Mouse (Mus musculus): Measurements from ENCODE around the gene Hnrnpm.
A peak's percentile ranks its signal among the peaks of the same experiment; 100 is the strongest.
"Not testable (repeated sequence)": the region's sequence is repeated elsewhere in the genome, so short reads cannot be mapped to it uniquely, and the experiment has no call there.

The Hnrnpm gene

DNA sequence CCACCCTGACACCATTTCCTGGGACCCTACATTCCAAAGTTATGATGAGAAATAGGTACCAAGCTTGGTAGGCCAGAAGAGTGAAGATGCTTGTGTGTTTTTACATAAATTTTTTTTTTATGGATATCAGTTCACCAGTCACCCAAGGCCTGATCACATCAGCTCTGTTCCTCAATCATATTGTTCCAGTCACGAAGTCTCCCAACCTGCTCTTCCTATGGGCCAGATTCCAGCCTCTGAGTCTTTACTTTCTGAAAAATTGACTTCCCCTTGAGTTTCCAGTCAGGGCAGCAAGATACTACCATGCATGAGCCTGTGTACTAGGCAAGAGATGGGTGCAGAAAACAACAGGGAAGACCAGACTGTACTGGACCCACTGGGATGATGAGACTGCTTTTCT, at the start of gene Hnrnpm:
Gene Hnrnpm, minus strand, starts transcription at position 101 of the 400 bp plus-strand sequence.
- DNase-seq (ENCODE audit: low spot score in 2 of 2), result no peak

DNA sequence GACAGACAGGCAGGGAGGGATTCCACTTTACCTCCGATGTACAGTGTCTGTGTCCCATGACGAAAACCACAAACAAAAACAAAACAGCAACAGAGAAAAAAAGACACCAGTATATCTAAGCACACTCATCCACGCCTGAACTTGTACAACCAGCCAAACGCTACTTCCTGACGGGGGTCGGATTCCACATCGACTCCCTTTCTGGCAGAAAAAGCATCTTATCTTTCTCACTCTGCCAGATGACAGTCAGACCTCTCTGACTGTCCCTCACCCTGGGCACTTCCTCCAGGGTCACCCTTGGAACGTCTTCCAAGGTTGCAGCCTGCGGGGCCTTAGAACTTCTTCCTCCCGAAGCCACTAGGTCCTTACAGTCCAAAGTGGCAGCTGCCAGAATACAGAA, 46.9 kb upstream of the Hnrnpm start:
- DNase-seq (ENCODE audit: low spot score in 2 of 2), result not testable (repeated sequence)

DNA sequence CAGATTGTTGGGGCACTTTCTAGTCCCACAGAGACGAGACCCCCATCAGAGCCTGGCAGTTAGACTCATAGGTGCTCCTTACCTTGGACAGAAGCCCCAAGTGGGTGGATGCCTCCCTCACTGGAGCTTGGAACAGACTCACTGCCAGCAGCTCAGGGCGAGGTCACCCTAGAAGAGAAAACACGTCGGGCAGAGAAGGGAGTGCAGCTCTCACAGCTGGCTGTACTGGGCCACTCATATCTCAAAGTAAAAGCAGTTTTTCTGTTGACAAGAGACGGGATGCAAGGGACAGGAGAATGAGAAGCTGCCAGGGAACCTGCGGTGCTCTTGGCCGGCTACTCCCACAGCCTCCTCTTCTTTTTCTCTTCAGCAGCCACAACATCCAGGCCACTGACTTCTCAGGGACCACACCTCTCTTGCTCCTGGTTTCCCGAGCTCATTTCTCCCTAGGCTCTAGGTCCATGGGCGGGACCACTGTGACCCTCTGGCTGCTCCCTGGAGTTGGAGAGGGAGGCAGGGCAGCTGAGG, 46.0 kb upstream of the Hnrnpm start:
- not testable (repeated sequence) for DNase-seq (ENCODE audit: low spot score in 2 of 2)

DNA sequence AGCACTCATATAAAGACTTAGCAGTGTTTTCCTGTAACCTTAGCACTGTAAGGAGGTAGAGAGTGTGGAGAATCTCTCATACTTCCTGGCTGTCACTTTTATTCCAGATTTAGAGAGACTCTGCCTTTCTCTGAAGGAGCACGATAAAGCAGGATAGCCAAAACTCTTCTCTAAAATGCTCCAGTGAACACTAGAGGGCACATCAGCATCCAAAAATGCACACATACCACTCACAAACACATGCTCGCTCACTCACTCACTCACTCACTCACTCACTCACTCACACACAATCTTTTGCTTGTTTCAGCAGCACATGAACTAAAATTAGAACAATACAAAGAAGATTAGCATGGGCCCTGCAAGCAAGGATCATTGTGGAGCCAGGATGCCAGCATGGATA, 42.6 kb upstream of the Hnrnpm start:
- DNase-seq (ENCODE audit: low spot score in 2 of 2), result no peak

DNA sequence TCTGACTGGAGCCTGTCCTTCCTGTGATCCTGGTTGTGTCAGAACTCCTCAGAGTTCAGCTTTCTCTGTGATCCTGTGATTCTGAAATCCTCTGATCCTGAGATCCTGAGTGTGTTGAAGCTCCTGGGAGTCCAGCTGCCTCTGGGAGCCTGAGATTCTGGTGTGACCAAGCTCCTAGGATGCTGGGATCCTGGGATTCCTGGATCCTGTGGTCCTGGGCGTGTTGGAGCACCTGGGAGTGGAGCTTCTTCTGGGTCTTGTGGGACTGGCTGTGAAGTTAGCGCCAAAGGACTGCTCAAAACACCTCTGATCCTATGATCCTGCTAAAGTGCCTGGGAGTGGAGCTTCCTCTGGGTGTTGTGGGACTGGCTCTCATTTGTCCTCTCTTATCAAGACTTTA, 41.7 kb upstream of the Hnrnpm start:
- no peak for DNase-seq (ENCODE audit: low spot score in 2 of 2)

GRCm38 (mm10) chr17:33719736-33720378, 33.2 kb upstream of the Hnrnpm start:
- DNase-seq (ENCODE audit: low spot score in 2 of 2), result peak in 1 of 2 experiments; percentile 10

GRCm38 (mm10) chr17:33718944-33719725, 32.5 kb upstream of the Hnrnpm start:
- no peak for DNase-seq (ENCODE audit: low spot score in 2 of 2)

DNA sequence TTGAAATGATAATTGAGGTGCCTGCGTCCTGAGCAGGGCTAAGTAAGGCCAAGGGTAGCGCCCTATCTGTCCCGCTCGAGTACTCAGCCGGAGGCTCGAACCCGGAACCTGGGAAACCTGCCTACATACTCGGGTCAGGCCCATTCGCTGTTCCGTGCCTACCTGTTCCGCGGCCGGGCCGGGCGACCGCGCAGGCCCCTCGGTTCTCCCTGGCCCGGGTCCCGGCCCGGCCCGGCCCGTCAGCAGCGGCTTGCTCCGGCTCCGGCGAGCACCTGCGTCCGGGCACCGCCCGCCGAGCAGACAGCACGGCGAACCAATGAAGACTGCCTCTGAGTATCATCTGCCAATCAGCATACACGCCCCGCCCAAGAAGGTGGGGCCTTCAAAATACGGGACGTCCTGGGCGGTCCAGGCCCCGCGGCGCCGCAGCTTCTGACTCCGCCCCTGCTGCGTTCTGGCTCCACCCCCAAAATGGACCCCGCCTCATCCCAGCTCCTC, 31.8 kb upstream of the Hnrnpm start, which contains the start of gene March2:
Gene March2, minus strand, starts transcription at position 287 of the 498 bp plus-strand sequence.
- DNase-seq (ENCODE audit: low spot score in 2 of 2), result peak; percentile 94 to 96

GRCm38 (mm10) chr17:33717982-33718381, 31.3 kb upstream of the Hnrnpm start:
- no peak for DNase-seq (ENCODE audit: low spot score in 2 of 2)

GRCm38 (mm10) chr17:33717246-33717645, 30.6 kb upstream of the Hnrnpm start:
- DNase-seq (ENCODE audit: low spot score in 2 of 2), result no peak

GRCm38 (mm10) chr17:33714779-33715178, 28.1 kb upstream of the Hnrnpm start:
- no peak for DNase-seq (ENCODE audit: low spot score in 2 of 2)

GRCm38 (mm10) chr17:33713271-33713670, 26.6 kb upstream of the Hnrnpm start:
- DNase-seq (ENCODE audit: low spot score in 2 of 2), result no peak

GRCm38 (mm10) chr17:33709834-33710233, 23.2 kb upstream of the Hnrnpm start:
- no peak for DNase-seq (ENCODE audit: low spot score in 2 of 2)

DNA sequence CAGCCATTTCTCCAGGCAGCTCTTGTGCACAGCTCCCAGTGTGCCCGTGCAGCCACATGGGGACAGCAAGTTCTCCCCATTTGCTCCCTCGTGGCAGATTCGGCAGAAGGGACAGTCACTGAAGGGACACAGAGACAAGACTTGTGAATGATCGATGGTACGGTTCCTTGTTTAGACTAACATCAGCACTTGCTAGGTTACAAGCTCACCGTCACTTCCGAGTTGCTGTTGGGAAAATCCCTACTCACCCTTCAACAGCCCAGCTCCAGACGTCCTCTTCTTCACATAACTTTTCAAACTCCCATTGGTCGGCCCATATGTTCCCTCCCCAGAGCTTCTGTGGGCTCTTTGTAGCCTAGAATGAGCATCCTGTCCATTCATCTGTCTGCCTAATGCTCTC, 16.4 kb upstream of the Hnrnpm start:
- DNase-seq (ENCODE audit: low spot score in 2 of 2), result no peak

DNA sequence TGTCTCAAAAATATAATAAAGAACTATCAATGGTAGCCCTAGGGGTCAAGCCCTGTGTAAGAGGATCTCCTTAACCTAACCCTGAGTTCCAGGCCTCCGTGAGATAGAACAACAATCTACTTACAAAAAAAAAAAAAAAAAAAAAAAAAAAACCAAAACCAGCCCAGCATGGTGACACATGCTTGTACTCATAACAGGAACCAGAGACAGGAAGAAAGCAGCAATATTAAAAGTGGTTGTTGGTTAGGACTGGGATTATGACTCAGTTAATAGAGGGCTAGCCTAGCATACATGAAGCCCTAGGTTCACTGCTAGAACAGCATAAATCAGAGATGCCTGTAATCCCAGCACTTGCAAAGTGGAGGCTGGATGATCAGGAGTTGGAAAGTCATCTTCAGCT, 15.5 kb upstream of the Hnrnpm start:
- DNase-seq (ENCODE audit: low spot score in 2 of 2), result no peak

GRCm38 (mm10) chr17:33695471-33695870, 8.8 kb upstream of the Hnrnpm start:
- no peak for DNase-seq (ENCODE audit: low spot score in 2 of 2)

DNA sequence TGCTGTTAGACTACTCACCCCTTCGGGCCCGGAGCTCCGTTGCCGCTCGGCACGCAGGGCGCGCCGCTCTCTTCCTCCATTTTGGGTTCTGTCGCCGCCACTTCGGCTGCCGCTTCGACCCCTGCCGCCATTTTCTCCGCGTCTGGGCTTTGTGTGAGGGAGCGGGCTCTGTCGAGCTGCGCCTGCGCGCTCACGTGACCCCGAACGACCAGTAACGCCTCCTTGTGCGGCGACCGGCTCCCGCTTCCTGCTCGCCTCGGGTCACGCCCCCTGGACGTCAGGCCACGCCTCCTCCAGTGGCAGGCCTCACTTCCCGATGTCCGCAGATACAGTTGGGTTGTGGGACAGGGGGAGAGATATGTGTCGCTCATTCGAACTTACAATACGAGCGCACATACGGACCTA, 1.4 kb downstream of the Hnrnpm start:
- peak; percentile 97 for DNase-seq (ENCODE audit: low spot score in 2 of 2)

- DNase-seq (ENCODE audit: low spot score in 2 of 2), result peak; percentile 73 to 75
Observed at GRCm38 (mm10) chr17:33684671-33685231, 1.9 kb downstream of the Hnrnpm start.

DNA sequence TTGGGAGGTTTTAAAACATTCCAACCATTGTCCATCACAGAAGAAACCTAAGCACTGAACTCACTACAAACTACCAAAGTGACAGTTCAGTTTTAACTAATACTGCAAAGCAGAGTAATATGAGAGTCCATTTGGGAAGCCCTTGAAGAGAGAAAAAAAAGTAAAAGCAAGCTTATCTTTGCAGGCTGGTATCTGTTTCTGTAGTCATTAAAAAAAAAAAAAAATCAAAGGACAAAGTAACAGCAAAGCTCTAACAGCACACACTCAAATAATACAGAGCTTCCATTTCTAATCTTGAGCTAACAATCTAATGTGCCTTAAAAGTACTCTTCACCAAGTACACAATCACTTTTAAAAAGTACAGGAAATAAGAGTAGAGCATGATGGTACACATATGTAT, 4.9 kb downstream of the Hnrnpm start:
- DNase-seq (ENCODE audit: low spot score in 2 of 2), result no peak

- no peak for DNase-seq (ENCODE audit: low spot score in 2 of 2)
Observed at GRCm38 (mm10) chr17:33678771-33679170, 7.9 kb downstream of the Hnrnpm start.

- DNase-seq (ENCODE audit: low spot score in 2 of 2), result no peak
Observed at GRCm38 (mm10) chr17:33676086-33676485, 10.6 kb downstream of the Hnrnpm start.

DNA sequence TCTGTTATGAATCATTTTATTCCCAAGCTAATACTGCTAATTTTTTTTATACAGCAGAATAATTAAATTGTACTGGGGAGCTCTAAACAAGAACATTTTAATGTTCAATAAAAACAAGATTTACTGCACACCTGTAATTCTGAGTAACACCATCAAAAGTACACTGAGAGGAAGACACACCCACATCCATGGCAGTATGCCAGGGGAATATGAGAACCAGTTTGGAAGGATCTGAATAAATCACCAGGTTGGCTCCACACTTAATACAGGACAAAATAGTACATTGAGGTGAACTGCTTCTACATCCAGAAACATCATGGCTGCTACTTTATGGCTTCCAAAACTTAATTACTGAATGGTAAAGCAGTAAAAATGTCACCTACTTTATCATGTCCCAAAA, 11.2 kb downstream of the Hnrnpm start:
- no peak for DNase-seq (ENCODE audit: low spot score in 2 of 2)

All from right cerebral cortex, postnatal 36 days (tissue).